Mouse (Mus musculus): ENCODE measurements around the gene Mdfic.
"Not testable (repeated sequence)": the region's sequence is repeated elsewhere in the genome, so short reads cannot be mapped to it uniquely, and the experiment has no call there.

The Mdfic gene

DNA sequence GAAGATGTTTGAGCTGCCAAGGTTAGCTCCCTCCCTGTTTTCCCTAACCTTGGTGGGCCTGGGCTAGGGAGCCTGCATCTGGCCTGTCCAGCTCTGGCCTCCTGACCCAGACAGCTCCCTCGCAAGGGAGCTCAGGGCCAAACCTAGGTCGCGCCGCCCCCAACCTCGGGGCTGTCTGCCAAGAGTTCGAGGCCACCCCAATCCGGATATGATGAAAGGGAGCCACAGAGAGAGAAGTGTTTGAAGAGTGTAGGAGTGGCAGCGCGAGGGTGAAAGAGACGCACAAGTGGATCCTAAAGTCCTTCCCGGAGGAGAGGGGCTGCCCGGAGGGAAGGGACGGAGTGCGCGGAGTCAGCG is at the start of gene Mdfic:
Gene Mdfic (plus strand): TSS at position 201 of the 357 bp plus-strand sequence.
- no peak for DNase-seq

DNA sequence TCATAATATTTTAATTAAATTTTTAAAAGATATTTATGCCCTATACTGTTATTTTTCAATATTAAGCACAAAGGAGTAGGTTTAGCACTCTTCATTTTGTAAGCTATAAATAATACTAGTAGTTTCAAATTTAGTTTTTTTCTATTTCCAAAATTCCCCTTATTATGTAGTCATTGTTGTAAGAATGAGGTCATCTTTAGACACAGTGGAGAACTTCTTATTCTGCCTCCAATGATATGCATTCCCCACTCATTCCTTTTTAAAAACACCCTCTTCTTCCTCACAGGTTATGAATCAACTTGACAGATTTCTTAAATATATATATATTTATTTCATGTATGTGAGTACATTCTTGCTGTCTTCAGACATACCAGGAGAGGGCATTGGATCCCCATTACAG is 49.1 kb upstream of the Mdfic start:
- no peak for DNase-seq

DNA sequence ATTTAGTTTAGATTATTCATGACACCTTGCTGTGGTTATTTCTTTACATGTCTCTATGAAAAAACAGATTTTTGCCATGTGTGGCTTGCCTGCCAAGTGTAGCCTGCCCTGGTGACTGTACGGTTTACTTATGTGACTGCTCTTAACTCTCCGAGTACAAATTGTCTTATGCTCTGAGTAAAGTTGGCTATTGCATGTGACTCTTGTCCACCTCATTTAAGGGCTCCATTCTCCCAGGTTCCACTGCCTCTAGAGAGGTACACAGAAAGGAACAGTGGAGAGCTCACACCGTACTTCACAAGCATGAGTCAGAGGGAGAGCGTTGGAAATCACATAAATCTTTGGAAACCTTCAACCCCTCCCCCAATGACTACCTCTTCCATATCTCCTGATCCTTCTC is 10.4 kb upstream of the Mdfic start:
- DNase-seq: no peak

DNA sequence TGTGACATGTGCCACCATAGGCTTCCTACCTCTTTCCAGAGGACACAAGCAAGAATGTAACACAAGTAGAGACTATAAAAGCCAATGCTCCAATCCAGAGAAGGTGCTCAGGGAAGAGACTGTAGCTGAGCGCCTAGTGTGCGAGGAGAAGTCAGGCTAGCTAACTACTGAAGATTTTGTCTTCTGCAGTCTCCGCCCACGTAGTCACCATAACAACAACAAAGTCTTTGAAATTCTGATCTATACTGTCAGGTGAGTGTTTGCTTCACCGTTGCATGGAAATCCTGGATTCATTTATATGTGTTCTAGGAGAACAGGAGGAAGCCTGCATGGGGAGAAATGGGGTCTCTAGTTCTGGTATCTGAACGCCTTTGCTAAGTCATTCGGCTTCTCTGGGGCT is 9.8 kb upstream of the Mdfic start:
- DNase-seq: no peak

DNA sequence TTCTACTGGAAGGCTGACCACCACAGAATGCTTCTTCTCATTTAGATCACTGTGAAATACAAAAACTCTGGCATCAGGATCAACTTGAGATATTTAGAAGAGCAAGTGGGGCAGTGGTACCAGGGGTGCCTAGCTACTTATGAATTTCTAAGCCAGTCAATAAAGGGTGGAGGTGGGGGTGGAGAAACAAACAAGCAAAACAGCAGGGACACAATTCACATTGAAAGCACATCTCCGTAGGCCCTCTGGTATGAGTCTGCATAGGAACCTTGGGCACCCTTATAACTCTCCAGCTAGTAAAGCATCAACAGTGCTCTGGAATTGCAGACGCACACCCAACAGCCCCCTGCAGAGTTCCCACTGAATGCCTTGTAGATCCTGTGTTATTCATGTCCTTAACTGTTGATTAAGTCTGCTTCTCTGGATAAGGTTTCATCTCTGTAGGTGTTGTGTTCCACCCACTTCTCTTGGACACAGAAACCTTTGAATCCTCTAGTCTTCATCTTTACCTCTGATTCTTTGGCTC is 7.5 kb upstream of the Mdfic start:
- DNase-seq: no peak

DNA sequence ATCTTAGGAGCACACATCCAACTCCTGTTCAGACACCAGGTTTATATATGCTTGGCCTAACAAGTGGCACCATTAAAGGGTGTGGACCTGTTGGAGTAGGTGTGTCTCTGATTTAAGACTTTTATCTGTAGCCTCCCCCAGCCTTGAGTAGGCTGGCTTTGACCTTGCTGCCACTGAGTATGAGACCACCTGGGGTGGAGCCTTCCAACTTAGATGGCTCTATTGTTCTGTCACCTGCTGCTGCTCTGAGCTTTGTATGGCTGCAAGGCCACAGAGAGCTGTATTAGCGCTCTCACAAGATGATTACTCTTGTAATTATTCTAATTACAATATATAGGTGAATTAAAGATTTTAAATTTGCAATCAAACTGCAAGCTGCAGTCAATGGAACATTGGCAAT is 6.4 kb upstream of the Mdfic start:
- DNase-seq: not testable (repeated sequence)

DNA sequence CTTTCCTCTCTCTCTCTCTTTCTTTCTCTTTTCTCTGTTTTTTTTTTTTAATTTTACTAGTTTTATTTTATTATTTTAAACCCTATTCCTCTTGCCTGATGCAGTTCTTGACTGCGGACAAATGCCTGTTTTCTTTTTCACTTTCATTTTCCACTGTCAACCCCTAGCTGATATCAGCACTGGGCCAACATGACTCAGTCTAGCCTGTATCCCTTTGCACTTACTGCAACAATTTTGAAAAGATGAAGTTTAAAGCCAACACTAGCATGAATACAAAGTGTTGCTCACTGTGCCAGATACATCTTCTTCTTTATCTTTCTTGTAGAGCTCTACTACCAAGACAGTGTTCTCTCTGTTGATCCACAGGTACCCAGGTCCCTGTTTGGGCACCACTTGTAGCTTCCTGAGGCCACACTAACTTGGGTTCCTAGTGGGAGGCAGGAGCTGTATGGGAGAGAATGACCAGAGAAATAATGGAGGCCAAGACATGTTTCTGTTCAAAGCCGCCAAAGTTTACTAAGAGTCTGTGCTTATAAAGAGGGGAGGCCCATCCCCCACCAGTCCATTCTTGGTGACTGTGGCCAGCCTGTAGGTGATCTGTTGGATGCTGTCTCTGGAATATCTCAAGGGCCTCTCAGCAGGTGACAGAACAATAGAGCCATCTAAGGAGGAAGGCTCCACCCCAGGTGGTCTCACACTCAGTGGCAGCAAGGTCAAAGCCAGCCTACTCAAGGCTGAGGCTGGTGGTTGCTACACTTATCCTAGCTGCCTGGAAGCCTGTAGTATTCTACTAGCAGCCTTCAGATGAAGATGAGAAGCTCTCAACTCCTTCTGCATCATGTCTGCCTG is 5.2 kb upstream of the Mdfic start:
- DNase-seq: no peak

DNA sequence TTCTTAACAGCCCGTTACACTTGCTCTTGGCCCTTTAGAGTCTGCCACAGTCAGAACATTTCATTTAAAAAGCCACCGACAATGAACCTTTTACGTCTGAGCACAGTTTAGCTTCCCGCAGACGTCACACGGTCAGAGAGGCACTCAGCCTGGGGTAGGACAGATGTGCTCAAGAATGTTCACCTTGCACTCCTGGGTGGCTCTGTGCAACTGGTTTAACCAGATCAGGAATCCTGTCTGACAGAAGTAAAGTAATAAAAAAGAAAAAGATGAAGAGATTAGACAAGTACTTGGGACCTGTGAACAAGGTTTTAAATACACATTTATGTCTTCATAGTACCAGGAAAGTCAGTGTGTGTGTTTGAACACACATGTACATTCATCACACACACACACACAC is 542 bp upstream of the Mdfic start:
- DNase-seq: no peak

DNA sequence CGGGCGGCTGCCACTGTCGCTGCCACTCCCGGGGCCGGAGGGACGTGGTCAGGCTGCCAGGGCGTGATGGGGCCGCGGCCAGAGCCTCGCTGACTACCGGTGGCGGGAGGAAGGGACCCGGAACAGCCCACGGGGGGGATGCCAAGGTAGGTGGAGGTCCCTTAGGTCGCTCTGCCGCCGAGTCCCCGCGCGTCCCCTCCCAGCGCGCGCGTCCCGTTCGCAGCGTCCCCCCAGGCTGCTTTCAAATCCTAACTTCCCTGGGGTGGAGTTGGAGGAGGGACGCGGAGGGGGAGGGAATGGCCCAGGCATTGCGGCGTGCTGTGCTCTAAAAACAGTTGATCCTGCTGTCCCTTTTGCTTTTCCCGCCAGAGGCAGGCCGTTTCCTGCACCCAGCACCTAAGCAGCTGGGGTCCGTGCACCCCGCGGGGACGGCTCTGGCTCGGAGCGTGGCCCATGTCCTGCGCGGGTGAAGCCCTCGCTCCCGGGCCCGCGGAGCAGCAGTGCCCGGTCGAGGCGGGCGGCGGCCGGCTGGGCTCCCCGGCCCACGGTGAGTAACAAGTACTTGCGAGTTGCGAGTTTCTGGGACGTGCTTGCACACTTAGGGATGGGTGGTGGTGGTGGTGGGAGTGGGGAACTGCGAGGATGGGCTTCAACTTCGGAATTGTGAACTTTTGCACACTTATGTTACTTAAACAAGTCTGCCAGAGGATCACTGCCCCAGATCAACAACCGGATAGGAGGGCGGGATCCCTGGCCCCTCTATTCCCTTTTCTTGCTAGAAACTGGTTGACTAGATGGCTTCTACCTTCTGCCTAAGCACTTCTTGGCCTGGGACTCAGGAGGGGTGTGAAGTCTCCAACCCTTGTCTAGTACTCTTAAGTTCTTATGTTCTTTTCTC is 606 bp downstream of the Mdfic start:
- peak; percentile 52 to 55 for DNase-seq

DNA sequence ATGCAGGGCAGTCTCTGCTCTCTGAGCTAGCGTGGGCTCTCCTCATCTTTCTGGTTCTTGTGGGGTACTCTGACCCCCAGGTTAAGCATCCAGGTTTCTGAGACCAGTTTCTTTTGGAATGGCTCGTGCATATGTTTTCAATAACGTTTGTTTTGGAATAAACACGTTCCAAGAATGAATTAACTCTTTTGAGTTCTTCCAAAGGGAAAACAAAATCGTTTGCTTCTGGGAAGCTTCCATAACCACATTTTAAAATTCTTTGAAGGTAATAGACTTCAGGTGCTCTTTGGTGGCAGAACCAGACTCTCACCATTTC is 1.2 kb downstream of the Mdfic start:
- DNase-seq: no peak

DNA sequence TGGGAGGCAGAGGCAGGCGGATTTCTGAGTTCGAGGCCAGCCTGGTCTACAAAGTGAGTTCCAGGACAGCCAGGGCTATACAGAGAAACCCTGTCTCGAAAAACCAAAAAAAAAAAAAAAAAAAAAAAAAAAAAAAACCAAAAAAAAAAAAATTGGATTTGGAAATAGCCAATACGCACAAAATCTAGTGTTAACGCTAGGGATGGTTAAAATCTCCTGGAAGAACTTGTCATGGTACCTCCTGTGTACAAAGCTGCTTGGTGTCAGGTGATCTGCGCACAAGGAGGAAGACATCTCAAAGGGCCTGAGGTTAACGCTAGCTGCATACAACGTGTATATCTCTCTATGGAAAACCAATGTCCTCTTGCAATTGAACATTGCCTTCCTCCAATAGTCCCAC is 2.2 kb downstream of the Mdfic start:
- DNase-seq: not testable (repeated sequence)

DNA sequence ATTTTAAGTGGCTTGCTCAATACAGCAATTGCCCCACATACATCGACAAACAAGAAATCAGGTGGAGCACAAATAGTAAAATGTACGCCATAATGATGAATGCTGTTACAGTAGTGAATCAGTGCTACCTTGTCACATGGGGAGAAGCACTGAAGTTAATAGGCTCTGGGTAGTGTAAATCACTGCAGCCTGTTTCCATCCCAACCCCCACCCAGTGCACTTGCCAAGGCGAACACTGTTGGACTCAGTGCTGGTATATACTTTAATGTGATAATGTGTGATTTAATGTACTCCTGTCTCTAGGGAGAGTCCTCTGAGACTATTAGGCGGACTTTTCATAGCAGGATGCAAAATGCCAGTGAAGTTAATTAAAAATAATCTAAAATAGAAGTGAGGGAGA is 3.8 kb downstream of the Mdfic start:
- no peak for DNase-seq

DNA sequence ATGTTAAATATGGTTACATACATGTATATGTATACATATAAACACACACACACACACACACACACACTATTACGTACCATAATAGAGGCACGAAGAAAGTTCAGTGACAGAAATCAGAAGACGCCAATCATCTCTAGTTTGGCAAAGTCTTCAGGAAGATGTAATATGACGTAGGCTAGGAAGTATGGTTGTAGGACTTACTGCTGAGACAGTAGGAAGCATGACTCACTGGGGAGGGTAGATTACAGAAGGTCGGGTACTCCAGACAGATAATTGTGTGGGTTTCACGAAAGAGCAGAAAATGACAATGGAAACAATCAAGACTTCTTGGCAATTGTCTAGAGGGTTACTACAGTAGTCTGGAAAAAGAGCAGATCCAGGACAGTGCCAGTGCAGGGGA is 6.0 kb downstream of the Mdfic start:
- no peak for DNase-seq

DNA sequence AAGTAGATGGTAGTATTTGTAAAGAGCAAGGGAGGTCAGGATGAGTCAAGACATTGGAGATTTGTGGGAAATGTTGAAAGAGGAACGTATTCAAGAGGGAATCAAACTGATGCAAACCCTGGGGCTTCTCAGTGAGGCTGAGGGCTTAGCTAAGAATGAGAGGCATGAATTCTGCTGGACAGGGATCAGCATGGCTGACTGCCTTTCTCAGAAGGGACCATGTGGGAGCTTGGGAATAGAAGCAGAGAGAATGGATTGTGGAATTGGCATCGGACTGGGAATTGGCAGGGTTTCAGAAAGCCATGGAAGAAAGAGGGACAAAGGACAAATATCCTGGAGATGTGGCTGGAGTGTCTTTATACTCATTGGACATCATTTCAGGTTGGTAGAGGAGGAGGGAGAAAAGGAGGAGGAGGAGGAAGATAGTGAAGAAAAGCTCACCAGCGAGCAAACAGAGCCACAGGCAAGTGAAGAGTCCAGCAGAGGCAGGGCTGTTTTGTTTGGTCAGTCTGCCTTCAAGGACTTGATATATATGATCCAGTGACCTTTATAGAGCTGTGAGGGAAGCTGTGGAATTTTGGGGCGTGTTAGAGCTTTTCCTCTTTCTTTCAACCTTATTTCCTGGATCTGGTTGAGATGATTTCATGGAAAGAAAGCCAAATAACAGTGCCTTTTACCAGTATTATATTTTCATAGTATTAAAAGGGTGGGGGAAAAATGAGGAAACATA is 7.4 kb downstream of the Mdfic start:
- DNase-seq: peak in 1 of 2 experiments; percentile 16

DNA sequence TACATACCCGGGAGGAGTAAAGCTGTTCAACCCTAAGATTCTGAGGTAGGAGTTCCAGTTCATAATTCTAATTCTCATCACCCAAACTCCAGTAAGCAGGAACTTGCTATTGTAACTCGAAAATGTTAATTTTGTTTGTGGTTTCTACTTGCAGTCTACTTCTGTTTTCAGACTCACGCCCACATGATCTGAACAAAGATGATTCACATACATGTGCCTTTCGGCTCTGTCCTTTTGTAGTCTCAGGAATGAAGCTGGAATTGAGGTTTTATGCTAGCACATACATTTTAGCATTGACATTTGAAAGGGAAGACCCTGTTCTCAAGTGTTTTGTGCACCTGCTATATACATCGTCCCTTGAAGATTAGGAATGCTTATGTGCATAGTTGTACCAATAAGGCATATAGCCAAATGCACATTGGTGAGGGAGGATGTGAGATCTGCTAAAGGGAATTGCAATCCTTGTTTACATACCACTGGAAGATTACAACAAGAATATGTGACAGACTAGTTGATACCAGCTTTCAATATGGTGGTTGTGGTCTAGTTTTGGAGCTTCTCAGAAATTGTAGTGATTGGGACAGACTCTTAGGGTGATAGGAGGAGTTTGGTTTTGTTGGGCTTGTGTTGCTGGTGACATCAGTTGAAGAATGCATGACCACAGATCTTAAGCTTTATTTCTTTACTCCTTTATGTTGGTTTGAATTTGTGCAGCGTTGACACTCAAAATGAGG is 8.6 kb downstream of the Mdfic start:
- no peak for DNase-seq

DNA sequence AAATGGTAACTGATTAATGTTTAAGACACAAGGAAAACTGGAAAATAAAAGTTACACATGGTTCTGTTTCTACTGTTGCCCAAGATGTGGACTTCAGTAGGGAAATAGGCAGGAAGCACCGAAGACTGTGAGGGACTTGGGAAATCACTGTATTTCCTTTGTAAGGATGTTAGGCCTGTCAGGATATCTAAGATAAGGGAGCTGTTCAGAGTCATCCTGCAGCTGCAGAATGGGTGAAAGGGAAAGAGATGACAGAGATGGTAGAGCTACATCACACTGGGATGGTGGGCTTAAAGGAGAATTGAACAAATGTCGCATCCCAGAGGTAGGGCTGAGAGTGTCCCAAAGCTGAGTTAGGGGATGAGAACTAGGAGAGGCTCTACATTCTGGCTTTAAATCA is 9.8 kb downstream of the Mdfic start:
- no peak for DNase-seq

DNA sequence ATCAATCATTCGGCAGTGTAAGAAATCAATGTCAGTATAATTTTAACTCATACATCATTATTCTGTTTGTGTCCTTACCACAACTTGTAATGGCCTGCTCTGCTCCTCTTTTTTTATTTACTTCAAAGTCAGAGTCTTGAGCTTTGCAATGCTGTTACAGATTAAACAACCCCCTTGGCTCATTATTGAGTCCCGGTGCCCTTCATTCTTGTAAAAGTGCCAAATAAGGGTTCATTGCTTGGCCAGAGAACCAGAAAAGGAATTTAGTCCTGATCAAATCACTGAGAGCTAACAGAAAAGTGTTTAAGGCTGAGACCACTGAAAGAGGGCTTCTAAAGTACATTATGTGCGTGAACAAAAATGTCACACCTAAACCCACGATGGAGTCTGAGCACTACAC is 10.2 kb downstream of the Mdfic start:
- no peak for DNase-seq

DNA sequence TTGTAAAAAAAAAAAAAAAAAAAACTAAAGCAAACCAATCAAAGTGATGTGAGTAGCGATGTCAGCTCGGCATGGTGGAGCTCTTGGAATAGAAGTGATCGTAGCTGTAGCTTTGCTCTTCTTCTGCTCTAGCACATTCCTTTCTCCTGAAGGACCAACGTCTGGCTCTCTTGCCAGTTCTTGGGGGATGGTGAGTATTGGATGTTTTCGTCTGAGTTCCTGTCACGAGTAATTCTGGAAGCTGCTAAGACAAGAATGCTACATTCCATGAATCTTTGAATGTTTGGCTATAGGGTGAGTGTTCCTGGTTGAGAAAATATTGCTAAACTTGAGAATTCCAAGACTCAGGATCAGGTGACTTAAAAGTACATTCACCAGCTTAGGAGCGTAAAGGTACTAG is 11.0 kb downstream of the Mdfic start:
- DNase-seq: no peak

DNA sequence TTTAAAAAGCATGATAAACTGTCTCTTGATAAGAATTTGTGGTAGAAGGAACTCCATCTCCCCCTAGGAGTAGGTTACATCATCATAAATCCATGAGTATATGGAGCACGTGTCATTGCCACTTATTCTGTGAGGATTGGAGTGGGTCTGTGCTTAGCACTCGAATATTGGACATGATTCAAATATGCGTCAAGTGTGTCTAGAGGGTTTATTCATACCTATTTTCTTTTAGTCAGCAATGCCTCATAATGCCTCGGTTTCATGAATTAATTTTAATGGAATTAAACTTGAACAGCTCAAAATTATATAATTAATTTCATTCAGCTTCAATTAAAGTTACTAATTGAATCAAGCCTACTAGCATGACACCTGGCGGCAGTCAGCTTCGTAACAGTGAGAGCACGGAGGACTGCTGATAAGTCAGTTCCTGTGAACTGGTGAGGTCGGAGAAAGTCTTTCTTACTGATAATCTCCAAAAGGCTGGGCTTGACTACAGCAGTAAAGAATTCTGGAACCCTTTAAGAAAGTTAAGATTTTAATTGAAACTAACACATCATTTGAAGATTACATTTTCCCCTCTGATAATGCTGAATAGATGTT is 17.0 kb downstream of the Mdfic start:
- DNase-seq: no peak

DNA sequence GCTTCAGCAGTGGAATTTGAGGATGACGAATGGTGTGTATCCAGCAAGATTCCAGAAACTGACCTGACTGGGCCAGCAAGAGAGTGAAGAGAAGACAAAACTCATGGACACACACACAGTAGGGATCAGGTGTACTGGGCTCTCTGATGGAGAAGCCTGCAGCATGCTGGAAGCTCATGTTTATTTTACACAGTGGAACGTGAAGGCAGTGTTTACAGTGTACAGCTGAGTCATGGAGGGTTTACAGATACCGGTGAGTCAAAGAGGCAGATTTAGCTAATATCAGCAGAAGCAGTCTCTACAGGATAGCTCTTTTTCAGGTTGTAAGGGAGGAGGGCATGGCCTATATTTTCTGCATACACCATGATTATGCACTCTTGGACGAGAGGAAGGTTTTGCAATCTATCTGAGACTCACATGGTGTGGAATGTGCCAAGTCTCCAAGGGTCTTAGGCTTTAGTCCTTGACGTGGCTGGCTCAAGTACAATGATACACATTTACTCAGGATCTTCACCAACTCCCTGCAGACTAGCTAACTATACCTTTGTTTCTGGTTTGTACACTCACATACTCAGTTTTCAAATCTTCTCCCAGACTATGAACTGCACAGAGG is 18.0 kb downstream of the Mdfic start:
- no peak for DNase-seq

DNA sequence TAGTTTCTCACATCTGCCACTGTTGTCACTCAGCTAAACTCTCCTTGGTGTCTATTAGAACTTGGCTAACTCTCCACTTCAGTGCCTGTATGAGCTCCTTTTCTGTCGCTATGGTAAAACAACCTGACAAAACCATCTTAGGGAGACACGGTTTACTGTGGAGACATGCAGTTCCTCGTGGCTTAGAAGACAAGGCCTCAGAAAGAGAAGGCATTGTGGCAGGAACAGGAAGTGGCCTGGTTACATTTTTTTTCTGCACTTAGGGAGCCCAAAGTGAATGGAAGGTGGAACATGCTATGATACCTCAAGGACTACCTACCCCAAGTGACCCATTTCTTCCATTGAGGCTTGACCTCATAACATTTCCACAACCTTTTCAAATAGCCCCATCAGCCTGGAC is 18.7 kb downstream of the Mdfic start:
- no peak for DNase-seq
